Mouse (Mus musculus) spleen, adult 18-20 months (tissue): ENCODE measurements around the gene Elovl7.

ENCODE experiments used
- DNase-seq, 2 experiments: peaks; one replicate each; pipeline ENCODE4 v3.0.0; 2022; ENCODE audit warnings: mixed read lengths in 2 of 2

Elovl7 gene

GRCm38 (mm10) chr13:108214081-108214484 is at the start of gene Elovl7:
TSS of gene Elovl7 (plus strand) at chr13:108214404.
- peak; percentile 57 to 65 for DNase-seq

- no peak for DNase-seq
These were observed 49.6 kb upstream of the Elovl7 start for GRCm38 (mm10) chr13:108164621-108165020.

- DNase-seq, result no peak
These were observed 44.2 kb upstream of the Elovl7 start for GRCm38 (mm10) chr13:108170002-108170401.

- no peak for DNase-seq
These were observed 43.7 kb upstream of the Elovl7 start for GRCm38 (mm10) chr13:108170511-108170910.

DNA sequence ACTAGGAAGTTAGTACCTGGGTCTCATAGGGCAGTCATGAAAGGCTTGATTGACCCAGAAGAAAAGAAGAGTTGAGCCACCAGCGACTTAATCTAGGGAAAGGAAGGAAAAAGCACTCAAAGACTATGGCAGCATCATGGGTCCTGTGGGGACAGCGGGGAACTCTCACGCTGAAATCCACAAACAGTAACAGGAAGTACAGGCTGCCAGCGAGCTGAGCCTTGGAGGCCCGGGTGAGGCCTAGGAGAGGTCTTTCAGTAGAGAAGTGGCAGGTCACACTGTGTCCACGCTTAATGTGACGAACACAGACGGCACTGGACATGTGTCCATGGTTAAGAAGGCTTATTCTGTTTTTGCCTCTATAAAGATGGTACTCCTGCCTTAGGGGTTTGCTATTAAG is 34.6 kb upstream of the Elovl7 start:
- DNase-seq, result no peak

- no peak for DNase-seq
These were observed 33.4 kb upstream of the Elovl7 start for GRCm38 (mm10) chr13:108180821-108181220.

- DNase-seq, result no peak
These were observed 29.4 kb upstream of the Elovl7 start for GRCm38 (mm10) chr13:108184743-108185255.

DNA sequence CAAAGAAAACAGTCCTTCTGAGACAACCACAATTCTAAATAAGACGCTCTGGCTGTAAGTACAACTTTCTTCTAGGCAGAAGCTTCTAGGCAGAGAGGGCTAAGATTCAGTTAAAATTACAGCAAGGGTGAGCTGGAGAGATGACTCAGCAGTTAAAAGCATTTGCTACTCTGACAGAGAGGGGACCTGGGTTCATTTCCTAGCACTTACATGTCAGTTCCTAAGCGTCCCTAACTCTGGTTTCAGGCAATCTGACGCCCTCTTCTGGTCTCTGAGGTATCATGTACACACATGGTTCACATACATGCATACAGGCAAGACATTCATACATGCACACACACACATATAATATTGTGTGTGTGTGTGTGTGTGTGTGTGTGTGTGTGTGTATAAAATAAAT is 28.7 kb upstream of the Elovl7 start:
- no peak for DNase-seq

DNA sequence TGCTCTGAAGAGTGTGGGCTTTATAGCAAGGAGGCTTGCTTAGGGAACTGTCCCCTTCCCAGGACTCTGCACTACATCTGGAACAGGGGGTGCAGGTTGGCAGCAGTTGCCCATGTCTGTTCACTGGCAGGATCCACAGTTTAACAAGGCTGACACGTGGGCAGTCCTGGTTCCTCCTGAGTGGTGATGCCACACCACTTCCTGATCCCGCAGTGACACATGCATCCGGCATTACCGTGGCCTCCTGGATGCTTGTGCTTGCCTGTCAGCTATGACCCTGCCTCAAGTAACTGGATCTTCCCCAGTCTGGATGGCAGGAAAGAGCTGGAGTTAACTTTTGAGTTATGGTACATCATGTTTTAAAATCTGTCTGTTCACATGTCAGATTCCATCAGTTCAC is 26.2 kb upstream of the Elovl7 start:
- DNase-seq, result no peak

DNA sequence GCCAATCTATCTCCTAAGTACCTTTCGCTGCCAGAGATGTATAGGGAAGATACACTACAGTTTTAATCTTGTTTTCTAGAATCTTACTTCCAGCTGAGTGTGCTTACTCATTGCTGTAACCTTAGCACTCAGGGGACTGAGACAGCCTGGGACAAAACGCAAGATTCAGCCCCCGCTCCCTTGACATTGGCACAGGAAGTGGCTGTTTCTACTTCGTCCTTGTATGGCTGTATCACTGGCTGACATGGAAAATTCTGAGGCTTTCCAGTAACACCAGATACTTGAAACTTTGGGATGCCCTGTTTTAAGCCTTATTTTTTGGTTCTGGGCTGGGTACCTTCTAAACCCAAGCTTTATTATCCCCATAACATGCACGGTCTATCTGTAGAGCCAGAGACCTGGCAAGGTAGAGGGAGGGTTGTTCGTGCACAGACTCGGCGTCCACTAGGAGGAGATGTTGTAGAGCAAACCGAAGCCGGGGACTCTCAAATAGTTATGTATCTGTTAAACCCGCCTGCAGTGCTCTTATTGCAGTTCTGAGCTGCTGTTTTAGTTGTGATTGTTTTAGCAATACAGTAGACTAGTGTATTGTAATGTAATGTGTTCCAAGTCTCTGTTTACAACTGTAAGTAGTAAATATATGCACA is 23.0 kb upstream of the Elovl7 start:
- DNase-seq, result peak in 1 of 2 experiments; percentile 11

DNA sequence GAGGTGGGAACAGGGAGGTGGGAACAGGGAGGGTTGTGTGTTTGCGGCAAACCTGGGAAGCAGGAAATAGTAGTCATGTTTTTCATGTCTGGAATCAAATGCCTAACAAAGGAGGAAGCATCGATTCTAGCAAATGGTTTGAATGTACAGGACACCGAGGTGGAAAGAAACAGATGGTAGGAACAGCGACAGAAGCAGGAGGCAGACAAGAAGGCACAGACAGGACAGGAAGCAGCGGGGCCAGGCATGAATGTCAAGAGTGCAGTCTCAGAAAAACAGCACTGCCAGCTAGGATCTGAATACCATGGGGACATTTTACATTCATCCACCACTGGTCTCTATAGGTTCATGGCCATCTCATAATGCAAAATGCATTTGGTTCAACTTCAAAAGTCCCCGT is 18.7 kb upstream of the Elovl7 start:
- DNase-seq, result no peak

- DNase-seq, result no peak
These were observed 9.3 kb upstream of the Elovl7 start for GRCm38 (mm10) chr13:108204857-108205256.

DNA sequence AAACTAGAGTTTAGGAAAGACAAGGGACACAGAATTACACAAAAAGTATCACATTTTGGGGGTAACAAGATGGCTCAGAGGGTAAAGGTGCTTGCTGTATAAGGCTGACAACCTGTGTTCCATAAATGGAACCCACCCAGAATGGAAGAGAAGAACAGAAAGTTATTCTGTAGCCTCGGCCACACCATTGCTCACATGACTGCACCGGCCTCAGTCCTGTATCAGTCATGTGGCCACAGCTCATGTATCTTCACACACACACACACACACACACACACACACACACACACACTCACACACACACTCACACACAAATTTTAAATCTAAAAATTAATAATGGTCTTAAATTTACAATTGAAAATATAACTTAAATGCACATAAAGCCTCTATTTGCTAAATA is 6.8 kb upstream of the Elovl7 start:
- no peak for DNase-seq

- DNase-seq, result no peak
These were observed 6.1 kb upstream of the Elovl7 start for GRCm38 (mm10) chr13:108208090-108208489.

- no peak for DNase-seq
These were observed 3.2 kb upstream of the Elovl7 start for GRCm38 (mm10) chr13:108210960-108211359.

DNA sequence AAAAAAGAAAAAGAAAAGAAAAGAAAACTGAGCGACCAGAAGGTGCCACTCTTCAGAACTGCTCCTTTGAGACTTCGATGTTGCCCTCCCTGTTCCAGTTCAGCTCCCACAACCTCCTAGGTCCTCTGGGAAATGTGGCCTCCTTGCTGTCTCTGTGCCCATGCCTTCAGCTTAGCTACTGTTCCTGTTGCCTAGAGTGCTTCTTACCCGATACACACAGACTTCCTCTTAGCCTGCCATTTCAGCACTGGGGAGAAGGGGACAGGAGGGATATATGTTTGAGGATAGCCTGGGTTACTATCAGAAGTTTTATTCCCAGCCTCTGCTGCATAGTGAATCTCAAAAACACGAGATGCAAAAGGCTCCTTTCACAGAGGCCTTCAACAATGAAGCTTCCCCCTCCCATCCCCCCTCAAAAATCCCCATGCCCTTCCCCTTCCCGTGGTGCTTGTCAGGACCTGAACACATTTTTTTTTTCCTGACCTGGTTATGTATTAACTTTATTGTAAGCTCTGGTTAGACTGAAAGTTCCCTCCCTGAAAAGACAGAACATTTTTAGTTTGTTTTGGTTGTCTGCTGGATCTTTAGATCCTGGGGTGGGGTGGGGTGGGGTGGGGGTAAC is 1.7 kb upstream of the Elovl7 start:
- no peak for DNase-seq

DNA sequence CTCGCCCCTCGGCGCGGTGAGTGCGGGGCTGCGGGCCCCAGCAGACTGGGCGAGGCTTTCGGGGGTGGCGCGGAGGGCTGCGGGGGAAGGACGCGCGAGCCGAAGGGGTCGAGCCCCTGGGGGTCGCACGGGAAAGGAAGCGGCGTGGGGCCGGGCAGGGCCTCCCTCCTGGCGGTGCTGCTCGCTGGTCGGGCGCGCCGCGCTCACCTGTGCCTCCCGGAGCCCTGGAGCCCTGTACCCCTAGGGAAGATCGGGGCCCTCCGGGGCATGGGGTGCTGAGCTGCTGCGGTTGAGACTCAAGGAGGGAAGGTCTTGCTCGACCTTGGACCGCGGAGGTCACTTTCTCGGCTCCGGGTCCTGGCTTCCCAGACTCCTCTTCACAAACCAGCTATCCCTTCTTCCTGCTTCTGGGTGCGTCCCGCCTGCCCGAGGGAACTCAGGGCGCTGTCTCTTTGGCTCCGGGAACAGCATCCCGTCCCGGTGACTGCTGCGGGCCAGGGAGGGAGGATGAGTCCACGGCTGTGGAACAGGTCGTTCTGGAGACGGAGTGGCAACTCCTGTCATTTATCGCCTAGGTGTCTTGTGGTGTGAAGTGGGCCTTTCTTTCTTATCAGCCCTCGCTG is 392 bp downstream of the Elovl7 start:
- no peak for DNase-seq

GRCm38 (mm10) chr13:108215231-108215780 is 1.1 kb downstream of the Elovl7 start:
- no peak for DNase-seq

DNA sequence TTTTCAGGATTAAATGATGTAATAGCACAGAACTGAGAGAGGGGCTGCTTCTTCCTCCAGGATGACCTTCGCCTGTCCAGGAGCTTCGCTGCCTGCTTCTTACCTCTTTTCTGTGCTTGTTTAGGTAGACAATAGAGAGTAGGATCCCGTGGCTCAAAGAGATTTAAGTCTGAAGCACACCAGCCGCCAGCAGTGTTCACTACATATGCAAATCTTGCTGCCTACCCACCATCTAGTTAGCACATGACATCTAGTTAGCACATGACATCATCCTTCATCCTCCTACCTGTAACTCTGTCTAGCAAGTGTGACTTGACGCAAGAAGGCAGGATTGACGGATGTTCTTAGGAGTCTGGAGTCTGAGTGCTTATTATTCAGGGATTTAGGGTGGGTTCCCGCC is 5.6 kb downstream of the Elovl7 start:
- no peak for DNase-seq

- DNase-seq, result no peak
These were observed 15.0 kb downstream of the Elovl7 start for GRCm38 (mm10) chr13:108229191-108229590.

DNA sequence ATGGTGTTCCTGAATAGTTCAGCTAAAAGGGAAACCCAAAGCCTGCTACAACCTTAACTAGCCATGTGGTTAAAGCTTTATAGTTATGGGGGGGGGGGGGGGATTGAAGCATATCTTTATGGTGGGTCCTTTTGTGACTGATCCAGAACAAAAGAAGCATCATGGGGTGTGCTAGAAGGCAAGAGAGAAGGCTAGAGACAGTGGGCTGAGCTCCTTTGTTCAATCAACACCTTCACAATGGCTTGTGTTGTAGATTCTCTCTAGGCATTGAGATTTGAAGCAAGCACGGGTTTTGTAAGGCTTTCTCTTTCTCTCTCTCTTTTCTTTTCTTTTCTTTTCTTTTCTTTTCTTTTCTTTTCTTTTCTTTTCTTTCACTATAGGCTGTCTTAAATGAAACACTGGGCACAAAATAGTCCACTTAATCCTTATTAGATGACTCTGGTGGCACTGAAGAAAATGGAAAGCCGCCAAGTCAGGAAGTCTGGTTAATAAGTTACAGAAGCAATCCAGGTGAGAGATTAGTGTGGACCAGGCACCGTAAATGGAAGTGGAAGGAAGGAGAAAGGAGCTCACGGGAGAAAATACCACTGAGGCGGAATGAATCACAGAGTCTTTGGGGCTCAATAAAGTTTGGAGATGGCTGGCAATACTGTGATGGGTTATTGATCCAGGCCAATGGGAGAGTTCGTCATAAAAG is 15.6 kb downstream of the Elovl7 start:
- DNase-seq, result no peak

DNA sequence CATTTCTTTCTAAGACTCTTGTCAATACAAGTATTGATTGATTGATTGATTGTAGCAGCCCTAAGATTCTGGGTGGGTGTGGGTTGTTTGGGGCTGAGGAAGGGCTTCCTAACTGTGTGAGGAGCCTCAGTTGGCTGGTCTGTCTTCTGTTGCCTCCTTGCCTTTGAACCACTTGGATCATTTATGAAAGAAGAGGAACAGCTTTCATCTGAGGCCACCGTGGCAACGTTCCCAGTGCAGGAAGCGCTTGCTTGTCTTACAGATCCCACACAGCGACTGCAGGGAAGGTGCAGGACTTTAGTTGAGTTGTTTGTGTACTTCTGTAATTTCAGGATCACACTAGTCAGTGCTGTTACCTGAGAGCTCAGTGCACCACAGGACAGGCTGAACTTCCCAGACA is 25.8 kb downstream of the Elovl7 start:
- no peak for DNase-seq

- no peak for DNase-seq
These were observed 27.5 kb downstream of the Elovl7 start for GRCm38 (mm10) chr13:108241715-108242114.
